Mouse (Mus musculus): Measurements from ENCODE around the gene Cdkn2b. TPM values are rescaled to one million over a fixed set of nuclear protein-coding genes. Genes with fewer than 3 reads are reported as not detected.

Cdkn2b gene
- total RNA-seq, 4 experiments from 2014 or later, result 12.2 to 14.8 (median 13.5) TPM

- DNase-seq, result no peak
Measured at GRCm38 (mm10) chr4:89289028-89289427, 21.8 kb downstream of the Cdkn2b start.

- no peak for DNase-seq
Measured at GRCm38 (mm10) chr4:89286566-89286965, 24.3 kb downstream of the Cdkn2b start.

- no peak for DNase-seq
Measured at GRCm38 (mm10) chr4:89285688-89286087, 25.2 kb downstream of the Cdkn2b start.

GRCm38 (mm10) chr4:89282661-89283060, 28.2 kb downstream of the Cdkn2b start:
- DNase-seq, result no peak

- peak; percentile 23 for DNase-seq
Measured at GRCm38 (mm10) chr4:89282036-89282566, 28.7 kb downstream of the Cdkn2b start.

GRCm38 (mm10) chr4:89281236-89281635, 29.6 kb downstream of the Cdkn2b start:
- DNase-seq, result no peak

- DNase-seq, result no peak
Measured at GRCm38 (mm10) chr4:89279641-89280040, 31.2 kb downstream of the Cdkn2b start.

- no peak for DNase-seq
Measured at GRCm38 (mm10) chr4:89277381-89277940, 33.4 kb downstream of the Cdkn2b start.

GRCm38 (mm10) chr4:89276669-89277219, 34.1 kb downstream of the Cdkn2b start:
- no peak for DNase-seq

- no peak for DNase-seq
Measured at GRCm38 (mm10) chr4:89275811-89276584, 34.8 kb downstream of the Cdkn2b start.

- no peak for DNase-seq
Measured at GRCm38 (mm10) chr4:89274829-89275548, 35.9 kb downstream of the Cdkn2b start.

- no peak for DNase-seq
Measured at GRCm38 (mm10) chr4:89274006-89274405, 36.8 kb downstream of the Cdkn2b start.

GRCm38 (mm10) chr4:89273585-89273984, 37.3 kb downstream of the Cdkn2b start:
- DNase-seq, result no peak

- DNase-seq, result no peak
Measured at GRCm38 (mm10) chr4:89272961-89273540, 37.8 kb downstream of the Cdkn2b start.

- no peak for DNase-seq
Measured at GRCm38 (mm10) chr4:89272101-89272718, 38.6 kb downstream of the Cdkn2b start.

GRCm38 (mm10) chr4:89257768-89258167, 53.1 kb downstream of the Cdkn2b start:
- DNase-seq, result peak; percentile 50

Other genes starting within 250 kb of the Cdkn2b start
- gene Mtap, start 173.9 kb downstream of the Cdkn2b start, total RNA-seq (2022), result 10 to 100 TPM; 33.3 to 51.7 (median 42.4) TPM
- gene Cdkn2a, start 16.4 kb downstream of the Cdkn2b start, total RNA-seq (2022), result 10 to 100 TPM; 15.7 to 17.8 (median 17.1) TPM

Measured in adrenal gland, adult 8-10 months (tissue).